Mouse (Mus musculus): ENCODE measurements around the gene Naip2.
"Not testable (repeated sequence)": the region's sequence is repeated elsewhere in the genome, so short reads cannot be mapped to it uniquely, and the experiment has no call there.

The Naip2 gene

DNA sequence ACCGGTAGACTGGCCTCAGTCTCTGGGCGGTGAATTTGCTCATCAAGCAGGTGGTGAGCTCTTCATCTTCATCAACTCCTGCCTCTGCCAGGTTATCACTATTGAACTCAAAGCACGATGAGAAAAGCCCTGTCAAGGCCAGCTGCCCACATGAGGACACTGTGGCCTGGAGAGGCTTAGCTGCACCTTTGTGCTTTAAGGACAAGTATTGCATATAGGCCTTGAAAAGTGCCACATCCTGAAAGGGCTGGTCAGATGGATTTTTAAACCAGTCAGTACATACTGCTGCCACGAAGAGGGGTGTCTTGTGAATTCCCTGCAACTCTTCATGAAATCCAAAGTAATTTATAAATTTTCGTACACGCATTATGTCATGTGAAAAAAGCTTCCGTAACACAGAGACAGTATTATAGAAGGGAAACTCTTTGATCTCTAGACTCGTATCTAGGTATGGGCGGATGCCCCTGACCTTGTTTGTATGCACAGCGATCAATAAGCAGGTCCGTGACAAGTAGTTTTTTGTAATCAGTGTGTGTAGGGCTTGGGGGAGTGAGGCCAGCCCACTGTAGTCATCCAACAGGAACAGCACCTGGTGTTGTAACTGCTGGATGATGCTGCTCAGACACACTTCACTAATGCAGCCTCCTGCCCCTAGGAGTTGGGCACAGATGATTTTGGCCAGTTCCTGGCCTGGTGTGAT, 40.6 kb downstream of the Naip2 start:
- H3K27me3 ChIP-seq (ENCODE audit: insufficient read depth, low read length); H3K4me1 ChIP-seq (replicated peaks; ENCODE audit: low read depth, low read length); H3K4me3 ChIP-seq (replicated peaks; ENCODE audit: low read length); H3K36me3 ChIP-seq (ENCODE audit: insufficient read depth, low read length): not testable (repeated sequence)
- peaks cover 32% of the 10 kb centered on the region for H3K9me3 ChIP-seq (ENCODE audit: low read length)

DNA sequence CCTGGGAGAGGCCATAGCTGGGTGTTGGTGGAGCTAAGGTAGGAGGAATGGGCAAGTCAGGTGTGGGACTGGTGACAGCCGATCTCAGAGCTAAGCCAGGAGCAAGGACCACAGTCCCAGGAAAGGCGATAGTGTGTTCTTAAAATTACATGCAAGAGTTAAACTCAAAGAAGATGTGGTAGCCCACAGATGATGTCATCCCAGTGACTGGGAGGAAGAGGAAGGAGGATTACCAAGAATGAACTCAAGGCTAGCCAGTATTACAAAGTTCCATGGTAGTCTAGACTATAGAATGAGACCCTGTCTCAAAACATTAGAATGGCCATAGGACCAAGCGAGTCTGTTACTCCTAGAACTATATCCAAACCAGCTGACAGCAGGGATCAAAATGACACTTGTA, 45.3 kb downstream of the Naip2 start:
- Histone ChIP-seq H3K9me3 (ENCODE audit: low read length) (peaks cover 38% of the 10 kb centered on the region), H3K27me3 (ENCODE audit: insufficient read depth, low read length) (no peaks in the 10 kb centered on the region), H3K36me3 (ENCODE audit: insufficient read depth, low read length) (no peaks in the 10 kb centered on the region), H3K4me1 (replicated peaks; ENCODE audit: low read depth, low read length) (no peaks in the 10 kb centered on the region), H3K4me3 (replicated peaks; ENCODE audit: low read length) (no peak overlapping the region)
- TF ChIP-seq CTCF (conservative IDR thresholded peaks at IDR 0.05; ENCODE audit: low read length) (no peak), NANOG (IDR thresholded peaks at IDR 0.05; ENCODE audit: borderline replicate concordance, low read length) (no peak), POU5F1 (IDR thresholded peaks at IDR 0.05; ENCODE audit: borderline replicate concordance, low read length) (no peak)

- H3K9me3 ChIP-seq (ENCODE audit: low read length) = peaks cover 19% of the 10 kb centered on the region
- H3K36me3 ChIP-seq (ENCODE audit: insufficient read depth, low read length) = no peaks in the 10 kb centered on the region
- 0 out of 2 replicates have a peak, but pooled peaks cover 2% of the 10 kb centered on the region for H3K27me3 ChIP-seq (ENCODE audit: insufficient read depth, low read length)
- H3K4me1 ChIP-seq (replicated peaks; ENCODE audit: low read depth, low read length) = no peaks in the 10 kb centered on the region
- H3K4me3 ChIP-seq (replicated peaks; ENCODE audit: low read length) = no peak overlapping the region
- TF ChIP-seq NANOG (IDR thresholded peaks at IDR 0.05; ENCODE audit: borderline replicate concordance, low read length) (no peak), CTCF (conservative IDR thresholded peaks at IDR 0.05; ENCODE audit: low read length) (no peak), POU5F1 (IDR thresholded peaks at IDR 0.05; ENCODE audit: borderline replicate concordance, low read length) (no peak)
Observed at GRCm38 (mm10) chr13:100152659-100153058, 49.2 kb downstream of the Naip2 start.

DNA sequence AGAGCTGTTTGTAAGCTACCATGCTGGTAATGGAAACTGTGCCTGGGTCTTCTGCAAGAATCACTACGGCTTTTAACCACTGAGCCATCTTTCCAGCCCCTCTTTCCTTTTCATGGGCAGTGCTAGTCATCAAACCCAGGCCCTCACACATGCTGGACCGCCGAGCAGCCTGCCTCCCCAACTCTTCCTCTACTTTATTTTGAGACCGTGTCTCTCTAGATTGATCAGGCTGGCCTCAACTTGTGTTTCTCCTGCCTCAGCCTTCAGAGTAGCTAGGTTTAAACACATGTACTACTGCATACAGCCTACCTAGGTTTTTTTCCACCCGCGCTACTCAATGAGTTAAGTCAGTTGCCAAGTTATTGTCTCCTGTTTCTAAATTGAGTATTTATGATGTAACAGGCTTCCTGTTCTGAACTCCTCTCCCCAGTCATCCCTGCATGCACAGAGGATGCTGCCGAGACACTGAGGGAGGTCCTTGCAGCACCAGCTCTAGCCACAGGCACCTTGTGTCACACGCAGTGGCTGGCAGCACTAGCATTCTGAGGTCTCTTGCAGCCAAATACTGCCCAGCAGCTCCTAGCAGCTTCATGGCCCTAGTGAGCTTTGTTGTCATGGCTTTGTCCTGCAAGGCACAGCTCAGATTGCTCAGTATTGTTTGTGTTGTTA, 60.1 kb downstream of the Naip2 start:
- Histone ChIP-seq H3K4me3 (replicated peaks; ENCODE audit: low read length) (no peak overlapping the region), H3K27me3 (ENCODE audit: insufficient read depth, low read length) (no peaks in the 10 kb centered on the region), H3K4me1 (replicated peaks; ENCODE audit: low read depth, low read length) (no peaks in the 10 kb centered on the region), H3K36me3 (ENCODE audit: insufficient read depth, low read length) (peaks cover 25% of the 10 kb centered on the region), H3K9me3 (ENCODE audit: low read length) (no peaks in the 10 kb centered on the region)
- no peak for TF ChIP-seq NANOG (IDR thresholded peaks at IDR 0.05; ENCODE audit: borderline replicate concordance, low read length)
- TF ChIP-seq CTCF (conservative IDR thresholded peaks at IDR 0.05; ENCODE audit: low read length) = no peak
- TF ChIP-seq POU5F1 (IDR thresholded peaks at IDR 0.05; ENCODE audit: borderline replicate concordance, low read length) = no peak

- TF ChIP-seq NANOG (IDR thresholded peaks at IDR 0.05; ENCODE audit: borderline replicate concordance, low read length) = no peak
- peaks cover 37% of the 10 kb centered on the region for H3K36me3 ChIP-seq (ENCODE audit: insufficient read depth, low read length)
- no peaks in the 10 kb centered on the region for H3K9me3 ChIP-seq (ENCODE audit: low read length)
- H3K4me3 ChIP-seq (replicated peaks; ENCODE audit: low read length) = peak overlapping the region; percentile 99
- H3K27me3 ChIP-seq (ENCODE audit: insufficient read depth, low read length) = no peaks in the 10 kb centered on the region
- peaks cover 16% of the 10 kb centered on the region for H3K4me1 ChIP-seq (replicated peaks; ENCODE audit: low read depth, low read length)
Observed at GRCm38 (mm10) chr13:100125258-100125643, 76.6 kb downstream of the Naip2 start.

DNA sequence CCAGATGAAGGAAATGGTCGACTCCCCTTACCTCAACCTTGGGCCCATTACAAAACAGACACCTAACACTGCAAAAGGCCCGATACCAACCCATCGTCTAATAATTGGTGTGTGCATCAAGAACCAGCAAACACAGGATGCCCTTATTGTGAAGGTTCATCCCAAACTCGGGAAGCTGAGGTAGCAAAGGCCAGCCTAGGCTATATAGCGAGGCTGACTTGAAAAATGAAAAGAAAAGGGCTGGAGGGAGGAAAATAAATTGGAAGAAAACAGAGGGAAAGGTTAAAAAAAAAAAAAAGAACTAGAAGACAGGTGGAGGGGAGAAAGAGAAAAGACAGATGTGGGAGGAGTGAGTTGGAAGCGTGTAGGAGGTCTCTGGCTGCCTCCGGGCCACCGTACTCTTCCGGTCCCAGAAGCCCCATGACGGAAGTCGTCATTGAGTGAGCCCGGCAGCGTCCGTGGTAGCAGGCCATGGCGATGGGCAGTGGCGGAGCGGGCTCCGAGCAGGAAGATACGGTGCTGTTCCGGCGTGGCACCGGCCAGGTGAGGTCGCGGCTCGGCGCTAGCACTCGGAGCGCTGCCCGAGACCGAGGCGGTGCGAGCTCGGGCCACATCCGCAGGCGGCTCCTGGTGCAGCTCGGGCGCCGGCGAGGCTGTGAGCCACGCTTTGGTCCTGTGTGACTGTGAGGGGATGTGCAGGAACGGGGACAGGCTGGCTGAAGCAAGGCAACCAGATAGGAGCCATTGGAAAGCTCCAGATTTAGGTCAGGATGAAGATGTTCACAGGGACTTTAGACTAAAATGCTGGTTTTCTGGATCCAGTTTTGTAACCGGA, 77.3 kb downstream of the Naip2 start, which contains the start of gene Smn1:
Smn1 (plus strand) TSS at position 430 of the 835 bp plus-strand sequence.
- Histone ChIP-seq H3K27me3 (ENCODE audit: insufficient read depth, low read length) (no peaks in the 10 kb centered on the region), H3K36me3 (ENCODE audit: insufficient read depth, low read length) (peaks cover 35% of the 10 kb centered on the region), H3K9me3 (ENCODE audit: low read length) (no peaks in the 10 kb centered on the region), H3K4me3 (replicated peaks; ENCODE audit: low read length) (peak within 1 kb of the TSS; percentile 99), H3K4me1 (replicated peaks; ENCODE audit: low read depth, low read length) (peaks cover 16% of the 10 kb centered on the region)
- no peak for TF ChIP-seq CTCF (conservative IDR thresholded peaks at IDR 0.05; ENCODE audit: low read length)
- no peak for TF ChIP-seq POU5F1 (IDR thresholded peaks at IDR 0.05; ENCODE audit: borderline replicate concordance, low read length)
- TF ChIP-seq NANOG (IDR thresholded peaks at IDR 0.05; ENCODE audit: borderline replicate concordance, low read length) = no peak

DNA sequence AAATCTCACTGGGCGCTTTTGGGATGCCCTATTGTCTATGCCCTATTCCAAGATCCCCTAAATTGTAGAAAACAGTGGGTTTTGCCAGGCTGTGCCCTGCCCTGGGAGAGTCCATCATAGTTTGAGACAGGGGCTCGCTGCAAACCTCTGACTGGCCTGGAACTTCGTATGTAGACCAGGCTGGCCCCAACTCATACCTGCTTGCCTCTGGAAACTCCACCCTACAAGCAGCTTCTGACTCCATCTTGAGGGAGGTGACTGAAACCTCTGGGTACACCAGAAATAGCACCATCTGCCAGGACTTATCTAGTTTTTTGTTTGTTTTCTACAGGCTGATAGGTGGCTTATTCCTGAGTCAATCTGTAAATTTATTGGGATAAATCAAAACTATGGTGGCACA, 77.9 kb downstream of the Naip2 start:
- Histone ChIP-seq H3K4me3 (replicated peaks; ENCODE audit: low read length) (peak overlapping the region; percentile 99), H3K27me3 (ENCODE audit: insufficient read depth, low read length) (no peaks in the 10 kb centered on the region), H3K36me3 (ENCODE audit: insufficient read depth, low read length) (peaks cover 28% of the 10 kb centered on the region), H3K4me1 (replicated peaks; ENCODE audit: low read depth, low read length) (peaks cover 16% of the 10 kb centered on the region), H3K9me3 (ENCODE audit: low read length) (no peaks in the 10 kb centered on the region)
- TF ChIP-seq POU5F1 (IDR thresholded peaks at IDR 0.05; ENCODE audit: borderline replicate concordance, low read length) = no peak
- TF ChIP-seq NANOG (IDR thresholded peaks at IDR 0.05; ENCODE audit: borderline replicate concordance, low read length) = no peak
- TF ChIP-seq CTCF (conservative IDR thresholded peaks at IDR 0.05; ENCODE audit: low read length) = no peak

GRCm38 (mm10) chr13:100112218-100112972, 89.5 kb downstream of the Naip2 start:
- no peak overlapping the region for H3K4me3 ChIP-seq (replicated peaks; ENCODE audit: low read length)
- peaks cover 4% of the 10 kb centered on the region; the same call in 1 of the 2 replicates for H3K4me1 ChIP-seq (replicated peaks; ENCODE audit: low read depth, low read length)
- no peaks in the 10 kb centered on the region for H3K36me3 ChIP-seq (ENCODE audit: insufficient read depth, low read length)
- no peaks in the 10 kb centered on the region for H3K9me3 ChIP-seq (ENCODE audit: low read length)
- TF ChIP-seq CTCF (conservative IDR thresholded peaks at IDR 0.05; ENCODE audit: low read length) = peak; percentile 80
- TF ChIP-seq NANOG (IDR thresholded peaks at IDR 0.05; ENCODE audit: borderline replicate concordance, low read length) = no peak
- TF ChIP-seq POU5F1 (IDR thresholded peaks at IDR 0.05; ENCODE audit: borderline replicate concordance, low read length) = no peak
- H3K27me3 ChIP-seq (ENCODE audit: insufficient read depth, low read length) = peaks cover 28% of the 10 kb centered on the region

Measured in E14TG2a.4 (cell line).